Mouse (Mus musculus) cerebellum, adult (tissue): ENCODE results near the gene Hoxd1.

Source experiments
- ATAC-seq: cut with Nextera tagmentation; 2 replicates; pipeline ENCODE4 v1.9.2; 2017; ENCODE audit warnings: mild to moderate bottlenecking, moderate library complexity, mixed read lengths; ENCODE audit not compliant: insufficient number of reproducible peaks, low FRiP score, low TSS enrichment

The Hoxd1 gene

GRCm38 (mm10) chr2:74762522-74763244 is at the start of gene Hoxd1:
Hoxd1 (plus strand) TSS chr2:74762980.
- ATAC-seq, result no peak

- no peak for ATAC-seq
Observed at GRCm38 (mm10) chr2:74713239-74714150, 49.3 kb upstream of the Hoxd1 start.

- no peak for ATAC-seq
Observed at GRCm38 (mm10) chr2:74714156-74714789, 48.5 kb upstream of the Hoxd1 start.

GRCm38 (mm10) chr2:74714881-74715280 is 47.9 kb upstream of the Hoxd1 start:
- ATAC-seq, result no peak

- no peak for ATAC-seq
Observed at GRCm38 (mm10) chr2:74715504-74716241, 47.1 kb upstream of the Hoxd1 start.

GRCm38 (mm10) chr2:74720384-74720783 is 42.4 kb upstream of the Hoxd1 start:
- no peak for ATAC-seq

- no peak for ATAC-seq
Observed at GRCm38 (mm10) chr2:74720955-74721491, 41.8 kb upstream of the Hoxd1 start.

GRCm38 (mm10) chr2:74721882-74722281 is 40.9 kb upstream of the Hoxd1 start:
- ATAC-seq, result no peak

- no peak for ATAC-seq
Observed at GRCm38 (mm10) chr2:74722949-74723348, 39.8 kb upstream of the Hoxd1 start.

- ATAC-seq, result no peak
Observed at GRCm38 (mm10) chr2:74724244-74725015, 38.4 kb upstream of the Hoxd1 start.

GRCm38 (mm10) chr2:74725171-74725570 is 37.6 kb upstream of the Hoxd1 start:
- no peak for ATAC-seq

- no peak for ATAC-seq
Observed at GRCm38 (mm10) chr2:74726551-74726950, 36.2 kb upstream of the Hoxd1 start, which contains the start of gene Gm28230. Gm28230 (plus strand) TSS chr2:74726728.

- ATAC-seq, result no peak
Observed at GRCm38 (mm10) chr2:74726973-74727639, 35.7 kb upstream of the Hoxd1 start.

GRCm38 (mm10) chr2:74727640-74728302 is 35.0 kb upstream of the Hoxd1 start:
- ATAC-seq, result no peak

GRCm38 (mm10) chr2:74728303-74728680 is 34.5 kb upstream of the Hoxd1 start:
- ATAC-seq, result no peak

- no peak for ATAC-seq
Observed at GRCm38 (mm10) chr2:74730331-74730730, 32.4 kb upstream of the Hoxd1 start.

- no peak for ATAC-seq
Observed at GRCm38 (mm10) chr2:74731055-74731454, 31.7 kb upstream of the Hoxd1 start.

GRCm38 (mm10) chr2:74731799-74732512 is 30.8 kb upstream of the Hoxd1 start:
- ATAC-seq, result no peak
